Mouse (Mus musculus) left cerebral cortex, adult 2 months (tissue): ENCODE measurements at regions not wholly inside any gene's neighbourhood (a gene's known extent, or its start where the extent isn't known, plus 50 kb on each side); places are given as distances from the start of the nearest gene placed in this dataset.

Experiments used
- DNase-seq, 2 experiments: peaks; one replicate each; pipeline ENCODE4 v3.0.0; 2021 to 2022; ENCODE audit warnings: low spot score in 2 of 2, mixed read lengths in 1 of 2; ENCODE audit errors: extremely low spot score in 1 of 2
- H3K27ac ChIP-seq: fragments of 200-600 bp; 2 replicates; pipeline ENCODE4 v1.8.1; 2022
- H3K4me3 ChIP-seq: fragments of 200-600 bp; 2 replicates; pipeline ENCODE4 v1.8.1; 2022
- CTCF ChIP-seq: fragments of 200-600 bp; IDR thresholded peaks from 2 replicates; pipeline ENCODE4 v1.8.1; 2022; ENCODE audit warnings: antibody characterized with exemption, mild to moderate bottlenecking, moderate library complexity
- intact Hi-C: fragments of 180-260 bp; cut with DNase I; formaldehyde crosslinking; loops from one replicate; pipeline ENCODE4 v1.15.1; 2025

GRCm38 (mm10) chr15:93804703-93805102 is 209.0 kb upstream of the Prickle1 start:
- intact Hi-C loops = no loop called here
- Histone ChIP-seq H3K27ac (no peak overlapping the region), H3K4me3 (no peak overlapping the region)
- no peak for TF ChIP-seq CTCF
- DNase-seq = no peak

GRCm38 (mm10) chr15:93790531-93790930 is 194.8 kb upstream of the Prickle1 start:
- intact Hi-C loops = no loop called here
- Histone ChIP-seq H3K4me3 (no peak overlapping the region), H3K27ac (no peak overlapping the region)
- no peak for DNase-seq
- TF ChIP-seq CTCF = no peak; the same call in 1 of the 2 replicates

GRCm38 (mm10) chr15:93789762-93790161 is 194.1 kb upstream of the Prickle1 start:
- no peak for DNase-seq
- intact Hi-C loops = no loop called here
- no peak for TF ChIP-seq CTCF
- no peak overlapping the region for H3K4me3 ChIP-seq
- H3K27ac ChIP-seq = no peak overlapping the region

- H3K27ac ChIP-seq = no peak overlapping the region
- no peak overlapping the region for H3K4me3 ChIP-seq
- TF ChIP-seq CTCF = no peak
- intact Hi-C loops = no loop called here
- DNase-seq = no peak
Measured at GRCm38 (mm10) chr15:93787361-93787760, 191.7 kb upstream of the Prickle1 start.

DNA sequence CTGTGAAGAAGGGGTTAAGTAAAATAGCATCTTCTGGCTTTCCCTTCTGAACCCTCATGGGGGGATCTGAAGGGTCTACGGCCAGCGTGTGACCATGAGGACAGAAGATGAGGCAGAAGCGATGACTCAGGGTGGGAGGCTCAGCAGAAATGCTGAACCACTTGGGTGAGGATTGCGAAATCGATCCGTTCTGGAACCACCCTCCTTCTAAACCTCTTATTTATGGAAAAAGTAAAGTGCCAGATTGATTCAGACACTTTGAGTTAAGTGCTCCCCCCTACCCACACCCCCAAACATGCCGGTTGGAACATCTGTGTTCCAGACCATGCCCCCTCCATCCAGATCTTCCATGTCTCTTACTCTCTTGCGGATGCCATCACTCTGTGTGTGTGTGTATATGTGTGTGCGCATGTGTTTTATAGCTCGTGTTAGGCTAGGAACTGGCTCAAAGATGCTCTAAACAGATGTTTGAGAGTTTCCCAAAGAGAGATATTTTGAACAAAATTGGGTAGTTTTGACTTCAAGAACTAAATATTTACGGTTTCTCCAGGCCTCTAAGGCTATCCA is 190.2 kb upstream of the Prickle1 start:
- H3K27ac ChIP-seq = no peak overlapping the region
- intact Hi-C loops = no loop called here
- TF ChIP-seq CTCF = no peak

DNA sequence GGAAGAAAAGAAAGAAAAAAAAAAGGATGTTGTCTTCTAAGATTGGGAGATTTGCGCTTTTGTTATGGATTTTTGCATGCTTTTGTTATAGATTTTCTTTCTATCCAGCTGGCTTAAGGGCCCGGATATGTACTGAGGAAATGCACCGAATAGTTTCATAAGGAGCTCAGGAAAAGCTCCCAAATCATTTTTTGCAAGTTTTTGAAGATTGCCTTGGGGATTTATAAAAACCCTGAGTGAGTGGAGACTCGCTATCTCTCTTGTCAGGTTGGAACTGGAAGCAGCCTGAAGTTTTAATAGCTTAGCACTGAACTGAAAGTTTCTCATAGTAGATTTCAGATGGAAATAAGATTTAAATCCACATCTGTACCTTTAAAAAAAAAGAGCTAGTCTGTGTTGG is 188.0 kb upstream of the Prickle1 start:
- intact Hi-C loops = no loop called here
- H3K27ac ChIP-seq = no peak overlapping the region
- TF ChIP-seq CTCF = no peak
- no peak overlapping the region for H3K4me3 ChIP-seq
- DNase-seq = no peak

More for the DNA sequence above, 190.2 kb upstream of the Prickle1 start:
- DNase-seq = no peak
- no peak overlapping the region for H3K4me3 ChIP-seq

DNA sequence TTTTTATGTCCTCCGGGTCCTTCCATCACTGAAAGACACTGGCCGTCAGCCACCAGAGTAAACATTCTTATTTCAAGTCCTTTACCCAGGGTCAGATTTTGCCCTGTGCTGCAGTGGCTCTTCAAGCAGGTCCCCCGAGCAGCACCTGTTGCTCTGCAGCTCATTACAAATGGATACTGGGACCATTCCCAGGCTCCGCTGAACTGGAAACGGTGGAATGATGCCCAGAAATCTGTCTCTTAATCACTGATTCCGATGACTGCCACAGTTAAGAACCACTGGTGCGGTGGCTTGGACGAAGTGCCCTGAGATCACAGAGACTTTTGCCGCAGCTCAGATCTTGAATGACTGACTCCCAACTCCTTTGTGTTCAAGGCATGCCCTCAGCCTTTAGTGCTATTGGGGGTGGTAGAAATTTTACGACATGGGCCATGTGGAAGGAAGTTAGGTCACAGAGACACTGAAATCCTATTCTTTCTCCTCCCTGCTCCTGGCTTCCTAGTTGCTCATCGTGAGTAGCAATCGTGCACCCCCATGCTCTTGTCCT is 179.6 kb upstream of the Prickle1 start:
- intact Hi-C loops = no loop called here
- H3K27ac ChIP-seq = no peak overlapping the region
- H3K4me3 ChIP-seq = no peak overlapping the region
- no peak for DNase-seq
- no peak for TF ChIP-seq CTCF

- Histone ChIP-seq H3K4me3 (no peak overlapping the region), H3K27ac (no peak overlapping the region)
- no peak for TF ChIP-seq CTCF
- intact Hi-C loops = no loop called here
- DNase-seq = no peak
Measured at GRCm38 (mm10) chr15:93774340-93774739, 178.6 kb upstream of the Prickle1 start.

DNA sequence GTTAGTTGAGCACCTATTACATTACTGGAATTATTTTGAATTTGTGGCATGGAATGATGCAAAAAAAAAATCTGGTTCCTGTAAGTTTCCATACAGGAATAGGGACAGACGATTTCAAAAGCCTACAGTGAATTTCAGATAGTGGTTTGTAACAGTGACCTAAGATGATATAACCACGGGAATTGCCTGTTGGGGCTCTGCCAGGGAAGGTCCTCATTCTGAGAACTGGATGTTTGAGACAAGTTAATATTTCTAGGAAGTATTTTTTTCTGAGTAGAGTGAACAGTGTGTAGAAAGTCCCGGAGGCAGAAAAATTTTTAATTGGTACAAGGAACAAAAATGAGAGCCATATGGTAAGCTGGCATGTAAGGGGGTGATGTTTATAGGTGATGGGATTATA is 171.3 kb upstream of the Prickle1 start:
- intact Hi-C loops = no loop called here
- H3K4me3 ChIP-seq = no peak overlapping the region
- no peak overlapping the region for H3K27ac ChIP-seq
- TF ChIP-seq CTCF = no peak
- no peak for DNase-seq

DNA sequence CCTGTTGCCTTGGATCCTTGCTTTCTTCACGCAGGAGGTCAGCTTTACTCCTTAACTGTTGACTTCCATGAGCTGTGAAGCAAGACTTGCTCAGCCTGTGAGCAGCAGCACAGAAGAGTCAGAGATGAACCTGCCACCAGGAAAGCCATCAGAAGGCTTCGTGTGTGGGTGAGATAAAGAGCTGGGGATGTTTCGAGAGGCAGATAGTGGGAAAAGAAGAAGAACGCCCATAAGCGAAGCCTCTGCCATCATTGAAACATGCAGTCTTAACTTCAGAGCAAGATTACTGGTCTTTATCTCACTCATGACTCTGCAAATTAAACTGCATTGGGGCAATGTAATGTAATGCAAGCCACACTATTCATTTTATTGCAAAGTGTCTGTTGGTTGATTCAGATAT is 167.4 kb upstream of the Prickle1 start:
- no peak overlapping the region for H3K27ac ChIP-seq
- DNase-seq = no peak
- H3K4me3 ChIP-seq = no peak overlapping the region
- intact Hi-C loops = no loop called here
- TF ChIP-seq CTCF = no peak

DNA sequence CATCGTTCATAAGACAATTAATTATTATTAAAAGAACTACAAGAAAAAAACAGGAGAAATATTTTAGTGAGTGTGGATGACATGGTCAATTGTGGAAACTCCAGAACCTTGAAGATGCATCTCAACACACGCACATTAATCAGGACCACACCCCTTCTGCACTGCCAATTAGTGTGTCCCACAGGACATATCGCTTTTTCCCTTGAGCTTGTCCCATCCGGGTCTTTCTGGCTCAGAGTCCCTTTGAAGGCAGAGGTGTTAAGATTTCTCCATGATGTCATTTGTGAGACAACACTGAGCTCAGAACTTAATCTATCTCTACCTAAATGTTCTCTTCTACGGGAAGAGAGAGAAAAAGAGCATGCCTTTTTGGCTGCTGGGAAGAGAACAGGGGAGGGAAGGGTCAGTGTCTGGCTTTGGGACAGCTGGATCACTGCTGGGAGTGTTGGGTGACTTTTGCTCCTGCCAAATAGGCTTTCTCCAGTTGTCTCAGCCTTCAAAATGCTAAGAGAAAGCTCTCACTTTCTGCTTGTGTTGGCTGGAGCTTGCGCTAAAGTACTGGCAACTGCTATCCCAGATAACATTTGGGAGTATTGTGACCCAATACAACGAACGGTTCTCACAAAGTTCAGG is 162.6 kb upstream of the Prickle1 start:
- no peak for TF ChIP-seq CTCF
- Histone ChIP-seq H3K4me3 (no peak overlapping the region), H3K27ac (no peak overlapping the region)
- intact Hi-C loops = no loop called here
- DNase-seq = no peak

- intact Hi-C loops = no loop called here
- Histone ChIP-seq H3K27ac (no peak overlapping the region), H3K4me3 (no peak overlapping the region)
- TF ChIP-seq CTCF = no peak
- no peak for DNase-seq
Measured at GRCm38 (mm10) chr15:93755989-93756388, 160.3 kb upstream of the Prickle1 start.

DNA sequence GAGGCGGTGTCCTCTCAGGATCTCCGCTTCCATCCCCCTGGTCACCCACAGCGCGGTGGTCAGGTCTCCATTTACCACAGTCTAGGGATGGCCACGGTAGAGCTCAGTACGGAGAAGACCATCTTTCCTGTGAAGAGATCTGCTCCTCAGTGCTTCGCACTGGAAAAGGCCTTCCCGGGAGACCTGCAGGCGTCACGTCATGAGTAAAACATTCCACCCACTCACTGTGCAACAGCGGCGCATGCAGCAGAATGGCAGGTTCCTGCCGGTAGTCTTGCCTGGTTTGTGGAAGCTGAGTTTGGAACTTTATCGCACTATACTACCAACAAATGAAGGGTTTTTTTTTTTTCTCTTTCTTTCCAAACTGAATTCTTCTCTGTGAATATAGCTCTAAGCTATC is 156.1 kb upstream of the Prickle1 start:
- Histone ChIP-seq H3K4me3 (no peak overlapping the region), H3K27ac (peak overlapping the region; percentile 71)
- no peak; the same call in 1 of the 2 replicates for TF ChIP-seq CTCF
- intact Hi-C loops = loop anchor here (2.0 kb wide), 1 partner anchor 73 kb away; no protein-coding TSS in a partner anchor
- DNase-seq = peak; percentile 23 to 58
